Mouse (Mus musculus): ENCODE data around the gene Ppil2. TPM values are rescaled to one million over a fixed set of nuclear protein-coding genes. Genes with fewer than 3 reads are reported as not detected.

Ppil2 gene
- polyA plus RNA-seq (2016; fragmentation: Nextera tagmentation; extraction: Ambion mirVana): 149 and 170 TPM in 2 replicates

DNA sequence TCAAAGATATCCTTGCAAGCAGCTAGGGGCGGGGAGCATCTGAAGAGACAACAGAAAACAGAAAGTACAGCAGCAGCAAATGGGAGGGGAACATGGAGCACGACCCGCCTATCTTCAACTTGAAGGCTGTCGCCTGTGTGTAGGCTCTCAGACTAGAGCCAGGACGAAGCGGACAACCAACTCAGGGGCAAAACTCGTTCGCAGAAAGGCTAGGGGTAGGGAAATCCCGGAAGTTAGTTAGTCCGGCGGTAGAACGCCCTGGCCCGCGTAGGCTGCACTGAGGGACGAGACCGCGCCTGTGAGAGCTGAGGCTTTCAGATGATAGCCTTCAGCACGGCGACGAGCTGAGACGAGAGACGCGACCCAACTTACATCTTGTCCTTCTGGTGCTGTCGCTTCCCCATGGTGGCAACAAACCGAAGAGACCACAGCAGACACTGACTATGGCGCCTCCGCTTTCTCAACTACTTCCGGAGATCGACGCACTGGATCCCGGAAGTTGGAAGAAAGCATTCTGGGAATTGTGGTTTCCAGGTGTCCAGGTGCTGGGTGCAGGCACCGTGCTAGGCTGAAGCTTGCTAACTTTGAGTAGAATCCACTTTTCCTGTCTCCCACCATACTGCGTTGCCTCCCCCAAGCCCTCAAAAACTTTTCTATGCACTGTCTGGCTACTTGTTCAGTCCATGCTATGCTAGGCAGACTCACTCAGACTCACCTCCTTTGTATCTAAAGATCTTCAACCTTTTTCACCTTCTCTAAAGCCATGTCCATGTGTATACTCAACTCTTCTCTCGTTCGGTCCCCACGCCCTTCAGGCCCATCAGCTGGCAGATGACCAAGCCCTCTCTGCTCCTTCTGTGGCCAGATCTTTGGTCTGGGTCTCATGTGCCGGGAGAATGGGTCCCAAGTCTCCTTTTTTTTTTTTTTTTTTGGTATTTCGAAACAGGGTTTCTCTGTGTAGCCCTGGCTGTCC is at the start of gene Ppil2:
Ppil2 (minus strand) TSS at position 487 of the 973 bp plus-strand sequence.
- peak; percentile 75 for DNase-seq (ENCODE audit: low spot score)
- peaks cover 67% of the 10 kb centered on the region for H3K36me3 ChIP-seq
- H3K27me3 ChIP-seq (ENCODE audit: low read depth, poor library complexity, severe bottlenecking): no peaks in the 10 kb centered on the region
- WGBS: 10% methylated on average over 38 of the region's 38 CpGs
- H3K9me3 ChIP-seq (replicated peaks): no peaks in the 10 kb centered on the region
- H3K4me1 ChIP-seq: peaks cover 11% of the 10 kb centered on the region
- H3K4me3 ChIP-seq: peak within 1 kb of the TSS; percentile 89
- H3K27ac ChIP-seq (replicated peaks): peak within 1 kb of the TSS; percentile 82

DNA sequence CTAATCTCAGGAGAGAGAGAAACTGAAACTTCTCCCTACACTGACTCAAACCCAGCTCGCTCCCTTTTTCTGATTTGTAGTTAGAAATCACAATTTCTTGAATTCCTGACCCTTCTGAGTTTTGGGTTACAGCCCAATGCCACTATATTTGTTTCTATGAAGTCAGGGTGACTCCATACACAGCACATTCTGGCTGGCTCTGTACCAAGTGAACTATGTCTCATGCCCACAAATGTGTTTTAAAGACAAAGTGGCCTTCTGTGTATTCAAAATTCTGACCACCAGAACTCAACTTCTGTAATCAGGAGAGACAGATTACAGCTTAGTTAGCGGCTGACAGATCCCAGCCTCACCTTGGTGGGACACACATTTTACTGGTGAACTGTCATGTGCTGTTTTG is 43.3 kb upstream of the Ppil2 start:
- Histone ChIP-seq H3K9me3 (replicated peaks) (no peaks in the 10 kb centered on the region), H3K27ac (replicated peaks) (no peak overlapping the region), H3K4me3 (no peak overlapping the region), H3K4me1 (no peaks in the 10 kb centered on the region), H3K36me3 (peaks cover 81% of the 10 kb centered on the region), H3K27me3 (ENCODE audit: low read depth, poor library complexity, severe bottlenecking) (no peaks in the 10 kb centered on the region)
- 97% methylated on average over 2 of the region's 2 CpGs for WGBS
- DNase-seq (ENCODE audit: low spot score): no peak

DNA sequence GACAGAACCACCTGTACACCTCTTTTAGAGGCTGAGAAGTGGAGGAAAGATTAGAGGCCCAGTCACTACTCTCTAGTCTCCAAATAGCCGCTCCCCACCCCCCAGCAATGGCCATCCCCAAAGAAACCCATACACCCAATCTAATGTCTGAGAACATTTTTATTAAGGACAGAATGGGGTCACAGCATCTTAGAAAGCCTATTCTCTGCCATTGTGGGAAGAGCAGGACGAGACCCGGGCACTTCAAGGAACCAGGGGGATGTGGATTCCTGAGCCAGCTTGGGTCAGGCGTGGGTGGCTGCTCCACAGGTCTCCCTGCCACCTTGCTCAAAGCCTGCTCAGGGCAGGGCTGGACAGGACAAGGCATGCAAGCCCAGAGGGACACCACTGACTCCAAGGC is 40.8 kb upstream of the Ppil2 start:
- no peak for DNase-seq (ENCODE audit: low spot score)
- Histone ChIP-seq H3K4me3 (no peak overlapping the region), H3K36me3 (peaks cover 56% of the 10 kb centered on the region), H3K27ac (replicated peaks) (no peak overlapping the region), H3K9me3 (replicated peaks) (no peaks in the 10 kb centered on the region), H3K27me3 (ENCODE audit: low read depth, poor library complexity, severe bottlenecking) (peaks cover 22% of the 10 kb centered on the region), H3K4me1 (peaks cover 16% of the 10 kb centered on the region)
- WGBS: 90% methylated on average over 4 of the region's 4 CpGs

DNA sequence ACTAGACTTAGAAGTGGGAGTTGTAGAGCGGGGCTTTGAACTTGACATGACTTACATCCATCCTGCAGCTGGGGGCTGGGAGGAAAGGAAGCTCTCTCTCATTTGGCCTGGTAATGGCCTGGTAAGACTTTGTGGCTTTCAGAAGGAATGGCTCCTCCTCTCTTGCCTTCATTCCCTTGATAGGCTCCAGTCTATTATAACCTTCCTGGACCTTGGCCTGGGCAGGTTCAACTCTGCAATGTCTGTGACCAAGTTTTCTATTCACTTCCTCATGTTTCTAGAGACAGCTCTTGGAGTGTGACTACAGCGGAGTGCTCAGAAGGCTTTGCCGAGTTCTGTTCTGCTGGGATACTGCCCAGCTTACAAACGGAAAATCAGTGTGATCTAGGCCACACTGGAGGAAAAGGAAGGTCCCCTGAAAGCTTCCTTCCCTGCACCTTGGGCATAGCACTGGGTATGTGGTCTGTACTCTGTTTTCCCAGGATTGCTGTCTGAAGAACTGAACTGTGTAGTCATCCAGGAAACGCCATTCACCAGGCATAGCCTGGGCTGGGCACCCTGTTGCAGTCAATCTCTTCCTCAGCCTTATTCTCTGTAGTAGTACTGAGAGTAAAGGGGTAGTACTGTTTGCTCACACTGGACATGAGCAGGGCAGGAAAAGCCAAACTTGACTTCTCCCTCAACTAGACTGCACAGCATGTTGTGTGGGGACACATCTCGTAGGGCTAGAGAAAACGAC is 39.6 kb upstream of the Ppil2 start:
- WGBS: 89% methylated on average over 7 of the region's 7 CpGs

DNA sequence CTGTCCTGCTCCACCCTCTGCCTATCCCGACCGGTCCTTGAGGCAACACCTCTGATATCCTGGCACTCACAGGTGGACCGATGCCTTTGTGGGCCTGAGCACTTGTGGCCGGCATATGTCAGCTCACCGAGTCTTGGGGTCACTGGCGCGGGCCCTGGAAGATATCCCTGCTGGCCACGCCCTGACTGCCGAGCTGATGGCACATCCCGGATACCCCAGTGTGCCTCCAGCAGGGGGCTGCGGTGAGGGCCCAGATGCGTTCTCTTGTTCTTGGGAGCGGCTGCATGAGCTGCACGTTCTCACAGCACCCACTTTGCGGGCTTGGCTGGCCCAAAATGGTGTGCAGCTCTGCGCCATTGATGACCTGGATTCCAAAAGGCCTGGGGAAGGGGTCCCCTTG is 37.0 kb upstream of the Ppil2 start:
- H3K4me1 ChIP-seq: peaks cover 27% of the 10 kb centered on the region
- peaks cover 24% of the 10 kb centered on the region for H3K27me3 ChIP-seq (ENCODE audit: low read depth, poor library complexity, severe bottlenecking)
- 5% methylated on average over 16 of the region's 16 CpGs for WGBS
- H3K27ac ChIP-seq (replicated peaks): no peak overlapping the region
- peak; percentile 58 for DNase-seq (ENCODE audit: low spot score)
- peak overlapping the region; percentile 69 for H3K4me3 ChIP-seq
- H3K36me3 ChIP-seq: peaks cover 21% of the 10 kb centered on the region
- H3K9me3 ChIP-seq (replicated peaks): no peaks in the 10 kb centered on the region

More for the DNA sequence above, 39.6 kb upstream of the Ppil2 start:
- H3K9me3 ChIP-seq (replicated peaks): no peaks in the 10 kb centered on the region
- H3K36me3 ChIP-seq: peaks cover 44% of the 10 kb centered on the region
- peaks cover 19% of the 10 kb centered on the region for H3K4me1 ChIP-seq
- no peak for DNase-seq (ENCODE audit: low spot score)
- H3K4me3 ChIP-seq: no peak overlapping the region
- H3K27me3 ChIP-seq (ENCODE audit: low read depth, poor library complexity, severe bottlenecking): peaks cover 24% of the 10 kb centered on the region
- H3K27ac ChIP-seq (replicated peaks): no peak overlapping the region

DNA sequence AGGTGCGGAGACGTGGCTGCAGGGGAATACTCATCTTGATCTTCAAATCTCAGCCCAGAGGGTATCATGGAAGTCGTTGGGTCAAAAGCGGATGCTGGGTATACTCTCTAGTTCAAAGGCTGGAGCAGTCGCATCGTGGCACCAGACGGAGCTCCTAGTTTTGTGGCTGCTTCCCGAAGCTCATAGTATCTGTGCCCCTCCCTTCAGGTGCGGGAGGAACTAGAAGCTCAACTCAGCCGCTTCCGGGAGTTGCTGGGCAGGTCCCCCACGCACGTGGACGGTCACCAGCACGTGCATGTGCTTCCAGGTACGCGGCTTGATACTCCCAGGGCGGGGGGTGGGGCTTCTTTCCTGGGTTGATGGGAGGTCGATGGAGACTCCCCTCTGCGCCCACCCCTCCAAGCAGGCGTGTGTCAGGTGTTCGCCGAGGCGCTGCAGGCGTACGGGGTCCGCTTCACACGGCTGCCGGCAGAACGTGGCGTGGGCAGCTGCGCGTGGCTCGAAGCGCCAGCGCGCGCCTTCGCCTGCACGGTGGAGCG is 36.4 kb upstream of the Ppil2 start:
- peak overlapping the region; percentile 72; the same call in 1 of the 2 replicates for H3K27ac ChIP-seq (replicated peaks)
- DNase-seq (ENCODE audit: low spot score): peak; percentile 33
- peaks cover 27% of the 10 kb centered on the region for H3K4me1 ChIP-seq

DNA sequence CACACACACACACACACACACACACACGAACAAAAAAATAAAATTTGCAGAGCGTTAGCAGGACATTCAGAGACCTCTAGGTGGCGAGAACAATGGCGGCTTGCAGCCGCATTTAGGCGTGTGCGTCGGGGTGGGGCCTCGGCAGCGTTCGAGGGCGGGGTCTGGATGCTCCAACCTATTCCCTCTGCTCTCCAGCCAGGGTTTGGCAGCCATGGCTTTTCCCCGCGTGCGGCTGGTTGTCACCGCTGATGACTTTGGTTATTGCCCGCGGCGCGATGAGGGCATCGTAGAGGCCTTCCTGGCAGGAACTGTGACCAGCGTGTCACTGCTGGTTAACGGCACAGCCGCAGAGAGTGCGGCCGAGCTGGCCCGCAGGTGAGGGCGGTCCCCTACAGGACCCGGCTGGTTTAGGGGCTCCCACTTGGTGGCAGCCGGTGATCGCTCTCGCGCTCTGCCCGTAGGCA is 35.7 kb upstream of the Ppil2 start, which contains the start of gene Ccdc116:
Ccdc116 (minus strand) TSS at position 458 of the 464 bp plus-strand sequence.
- Histone ChIP-seq H3K27me3 (ENCODE audit: low read depth, poor library complexity, severe bottlenecking) (peaks cover 24% of the 10 kb centered on the region), H3K36me3 (peaks cover 8% of the 10 kb centered on the region), H3K4me1 (peaks cover 27% of the 10 kb centered on the region), H3K4me3 (peak within 1 kb of the TSS; percentile 69), H3K27ac (replicated peaks) (peak within 1 kb of the TSS; percentile 72), H3K9me3 (replicated peaks) (no peaks in the 10 kb centered on the region)
- peak; percentile 86 for DNase-seq (ENCODE audit: low spot score)
- under 1% methylated on average over 34 of the region's 34 CpGs for whole genome bisulfite sequencing

More for the DNA sequence above, 36.4 kb upstream of the Ppil2 start:
- Histone ChIP-seq H3K4me3 (peak overlapping the region; percentile 69), H3K9me3 (replicated peaks) (no peaks in the 10 kb centered on the region), H3K27me3 (ENCODE audit: low read depth, poor library complexity, severe bottlenecking) (peaks cover 24% of the 10 kb centered on the region), H3K36me3 (peaks cover 14% of the 10 kb centered on the region)
- WGBS: under 1% methylated on average over 41 of the region's 41 CpGs

DNA sequence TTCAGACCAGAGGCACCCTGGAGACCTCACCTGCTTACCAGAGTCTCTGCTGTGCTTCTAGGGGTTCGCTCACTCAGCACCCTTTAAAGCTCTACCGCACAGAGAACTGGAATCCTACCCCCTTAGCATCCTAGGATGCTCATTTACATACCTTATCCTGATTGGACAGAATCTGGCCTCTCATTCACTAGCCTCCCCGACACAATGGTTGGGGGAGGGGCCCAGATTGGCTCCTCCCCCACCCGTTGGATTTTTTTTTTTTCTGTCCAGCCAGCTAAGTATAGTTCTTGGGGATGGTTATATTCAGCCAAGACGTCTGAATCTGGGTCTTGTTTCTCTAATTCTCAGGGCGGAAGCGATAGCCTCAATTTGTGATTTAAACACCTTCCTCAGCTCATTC is 33.3 kb upstream of the Ppil2 start, which contains the start of gene Ydjc:
Ydjc (plus strand) TSS at position 283 of the 400 bp plus-strand sequence.
- Histone ChIP-seq H3K4me1 (peaks cover 27% of the 10 kb centered on the region), H3K4me3 (no peak within 1 kb of the TSS), H3K36me3 (no peaks in the 10 kb centered on the region), H3K27ac (replicated peaks) (no peak within 1 kb of the TSS), H3K27me3 (ENCODE audit: low read depth, poor library complexity, severe bottlenecking) (peaks cover 24% of the 10 kb centered on the region), H3K9me3 (replicated peaks) (no peaks in the 10 kb centered on the region)
- 10% methylated on average over 7 of the region's 7 CpGs for WGBS
- DNase-seq (ENCODE audit: low spot score): peak; percentile 27

DNA sequence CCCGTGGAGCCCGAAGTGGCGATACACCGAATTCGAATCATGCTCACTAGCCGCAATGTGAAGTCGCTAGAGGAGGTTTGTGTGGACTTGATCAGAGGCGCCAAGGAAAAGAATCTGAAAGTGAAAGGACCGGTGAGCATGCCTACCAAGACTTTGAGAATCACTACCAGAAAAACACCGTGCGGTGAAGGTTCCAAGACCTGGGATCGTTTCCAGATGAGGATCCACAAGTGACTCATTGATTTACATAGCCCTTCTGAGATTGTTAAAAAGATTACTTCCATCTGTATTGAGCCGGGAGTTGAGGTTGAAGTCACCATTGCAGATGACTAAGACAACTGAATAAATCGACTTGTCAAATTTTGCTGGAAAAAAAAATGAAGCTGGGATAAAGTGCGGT is 26.3 kb upstream of the Ppil2 start:
- Histone ChIP-seq H3K36me3 (no peaks in the 10 kb centered on the region), H3K4me1 (peaks cover 9% of the 10 kb centered on the region), H3K4me3 (no peak overlapping the region), H3K9me3 (replicated peaks) (no peaks in the 10 kb centered on the region), H3K27ac (replicated peaks) (no peak overlapping the region), H3K27me3 (ENCODE audit: low read depth, poor library complexity, severe bottlenecking) (no peaks in the 10 kb centered on the region)
- 90% methylated on average over 15 of the region's 15 CpGs for WGBS
- DNase-seq (ENCODE audit: low spot score): no peak

DNA sequence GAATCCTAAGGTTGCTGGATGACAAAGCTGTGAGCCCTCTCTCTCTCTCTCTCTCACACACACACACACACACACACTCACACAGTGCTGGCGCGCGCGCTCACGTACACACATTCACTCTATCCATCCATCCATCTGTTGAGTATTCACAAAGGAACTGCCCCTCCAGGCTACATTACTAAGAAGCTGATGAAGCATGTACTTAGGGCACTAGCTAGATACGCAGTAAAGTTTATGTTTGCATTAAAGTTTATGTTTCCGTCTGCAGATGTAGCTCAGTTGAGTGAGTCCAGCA is 21.8 kb upstream of the Ppil2 start:
- peak overlapping the region; percentile 92 for H3K27ac ChIP-seq (replicated peaks)
- WGBS: 41% methylated on average over 7 of the region's 7 CpGs
- no peaks in the 10 kb centered on the region for H3K9me3 ChIP-seq (replicated peaks)

DNA sequence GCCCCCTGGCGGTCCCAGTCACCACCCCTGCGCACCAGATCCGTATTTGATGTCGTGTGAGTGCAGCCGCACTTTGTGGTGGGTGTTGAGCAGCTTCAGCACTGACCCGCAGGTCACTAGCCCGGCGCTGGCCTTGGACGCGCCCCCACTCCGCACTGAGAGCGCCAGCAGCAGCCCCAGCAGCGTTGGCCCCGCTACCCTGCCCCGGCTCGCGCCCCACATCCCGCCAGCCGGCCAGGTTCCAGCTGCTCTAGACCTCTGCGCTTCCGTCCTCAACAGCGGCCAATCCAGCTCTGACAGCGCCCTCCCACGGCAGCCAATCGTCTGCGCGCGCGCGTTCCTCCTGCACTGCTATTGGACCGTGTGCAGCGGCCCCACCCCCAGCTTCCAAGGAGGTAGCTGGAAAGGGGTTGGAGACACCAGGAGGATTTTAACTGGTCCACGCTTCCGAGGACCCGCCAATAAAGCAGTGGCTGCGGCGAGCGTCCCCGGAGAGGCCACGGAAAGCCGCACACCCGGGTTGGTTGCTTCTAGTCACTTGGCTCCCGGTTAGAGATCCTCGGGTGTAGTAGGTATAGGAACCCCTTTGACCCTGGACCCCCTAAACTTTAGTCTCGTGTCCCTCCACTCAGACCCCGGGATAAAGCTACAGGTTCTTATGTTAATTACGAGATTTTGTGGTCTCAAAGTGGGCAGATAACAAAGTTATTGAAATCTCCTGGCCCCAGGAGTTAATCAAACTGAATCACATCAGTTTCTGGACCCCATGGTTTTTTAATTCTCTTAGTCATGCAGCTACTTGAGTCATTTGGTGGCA is 21.2 kb upstream of the Ppil2 start, which contains the start of gene Sdf2l1:
Sdf2l1 (minus strand) TSS at position 295 of the 817 bp plus-strand sequence.
- Histone ChIP-seq H3K4me3 (peak within 1 kb of the TSS; percentile 83), H3K27ac (replicated peaks) (peak within 1 kb of the TSS; percentile 92), H3K9me3 (replicated peaks) (no peaks in the 10 kb centered on the region), H3K27me3 (ENCODE audit: low read depth, poor library complexity, severe bottlenecking) (no peaks in the 10 kb centered on the region), H3K4me1 (peaks cover 26% of the 10 kb centered on the region), H3K36me3 (peaks cover 13% of the 10 kb centered on the region; the same call in 1 of the 2 replicates)
- peak; percentile 99 for DNase-seq (ENCODE audit: low spot score)
- WGBS: under 1% methylated on average over 47 of the region's 47 CpGs

More for the DNA sequence above, 21.8 kb upstream of the Ppil2 start:
- no peaks in the 10 kb centered on the region for H3K27me3 ChIP-seq (ENCODE audit: low read depth, poor library complexity, severe bottlenecking)
- H3K36me3 ChIP-seq: peaks cover 13% of the 10 kb centered on the region; the same call in 1 of the 2 replicates
- H3K4me3 ChIP-seq: peak overlapping the region; percentile 83
- H3K4me1 ChIP-seq: peaks cover 26% of the 10 kb centered on the region
- DNase-seq (ENCODE audit: low spot score): peak; percentile 36
